Mouse (Mus musculus): Measurements from ENCODE around the gene Ctdspl. TPM values are rescaled to one million over a fixed set of nuclear protein-coding genes. Genes with fewer than 3 reads are reported as not detected.

Gene Ctdspl
- polyA plus RNA-seq, 2 experiments: 2.3 to 3.6 TPM

- no peak overlapping the region for H3K4me3 ChIP-seq (ENCODE audit: insufficient read depth in 1 of 2, low read depth in 2 of 2, low read length in 2 of 2)
- H3K9ac ChIP-seq (replicated peaks): no peak overlapping the region
- TF ChIP-seq EP300 (IDR thresholded peaks at IDR 0.05; ENCODE audit: low read depth) (no peak), CTCF (IDR thresholded peaks at IDR 0.05; ENCODE audit: low read depth) (no peak)
- no peaks in the 10 kb centered on the region for H3K9me3 ChIP-seq (ENCODE audit: control insufficient read depth, low read length)
- no peak for ATAC-seq (ENCODE audit: insufficient read depth)
- no peak overlapping the region for H3K27ac ChIP-seq
- peaks cover 3% of the 10 kb centered on the region for H3K27me3 ChIP-seq (ENCODE audit: control insufficient read depth, insufficient read depth, low read length)
- peaks cover 2 to 6% of the 10 kb centered on the region in 2 experiments; a peak in 3 of 4 replicates for H3K4me1 ChIP-seq (replicated peaks; ENCODE audit: control insufficient read depth in 2 of 2, insufficient read depth in 2 of 2, low read length in 1 of 2)
- WGBS (ENCODE audit: insufficient replicate concordance): 43% methylated on average over 9 of the region's 9 CpGs
- DNase-seq (ENCODE audit: low read depth in 3 of 3, low spot score in 3 of 3): no peak
- no peaks in the 10 kb centered on the region for H3K36me3 ChIP-seq (replicated peaks; ENCODE audit: control insufficient read depth, insufficient read depth, low read depth)
- H3K4me2 ChIP-seq (ENCODE audit: low read depth): no peak overlapping the region
Observed at GRCm38 (mm10) chr9:119053964-119054576, 127.8 kb downstream of the Ctdspl start.

GRCm38 (mm10) chr9:119055336-119055735, 129.1 kb downstream of the Ctdspl start:
- Histone ChIP-seq H3K9me3 (ENCODE audit: control insufficient read depth, low read length) (no peaks in the 10 kb centered on the region), H3K36me3 (replicated peaks; ENCODE audit: control insufficient read depth, insufficient read depth, low read depth) (no peaks in the 10 kb centered on the region), H3K27me3 (ENCODE audit: control insufficient read depth, insufficient read depth, low read length) (peaks cover 3% of the 10 kb centered on the region), H3K4me3 (ENCODE audit: insufficient read depth in 1 of 2, low read depth in 2 of 2, low read length in 2 of 2) (no peak overlapping the region), H3K27ac (no peak overlapping the region), H3K4me2 (ENCODE audit: low read depth) (no peak overlapping the region), H3K9ac (replicated peaks) (no peak overlapping the region), H3K4me1 (replicated peaks; ENCODE audit: control insufficient read depth in 2 of 2, insufficient read depth in 2 of 2, low read length in 1 of 2) (0 out of 4 replicates have a peak, but pooled peaks cover 0 to 2% of the 10 kb centered on the region in 2 experiments)
- TF ChIP-seq EP300 (IDR thresholded peaks at IDR 0.05; ENCODE audit: low read depth) (no peak), CTCF (IDR thresholded peaks at IDR 0.05; ENCODE audit: low read depth) (no peak)
- ATAC-seq (ENCODE audit: insufficient read depth) (no peak), DNase-seq (ENCODE audit: low read depth in 3 of 3, low spot score in 3 of 3) (no peak)
- WGBS (ENCODE audit: insufficient replicate concordance): 69% methylated on average over 4 of the region's 4 CpGs

- H3K27ac ChIP-seq: no peak overlapping the region
- no peaks in the 10 kb centered on the region for H3K4me1 ChIP-seq (replicated peaks; ENCODE audit: control insufficient read depth in 2 of 2, insufficient read depth in 2 of 2, low read length in 1 of 2)
- H3K4me3 ChIP-seq (ENCODE audit: insufficient read depth in 1 of 2, low read depth in 2 of 2, low read length in 2 of 2): no peak overlapping the region
- ATAC-seq (ENCODE audit: insufficient read depth): no peak
- H3K9me3 ChIP-seq (ENCODE audit: control insufficient read depth, low read length): no peaks in the 10 kb centered on the region
- no peak for DNase-seq (ENCODE audit: low read depth in 3 of 3, low spot score in 3 of 3)
- no peaks in the 10 kb centered on the region for H3K36me3 ChIP-seq (replicated peaks; ENCODE audit: control insufficient read depth, insufficient read depth, low read depth)
- no peak overlapping the region for H3K4me2 ChIP-seq (ENCODE audit: low read depth)
- no peak overlapping the region for H3K9ac ChIP-seq (replicated peaks)
- no peaks in the 10 kb centered on the region; the same call in 1 of the 2 replicates for H3K27me3 ChIP-seq (ENCODE audit: control insufficient read depth, insufficient read depth, low read length)
- TF ChIP-seq CTCF (IDR thresholded peaks at IDR 0.05; ENCODE audit: low read depth) (no peak), EP300 (IDR thresholded peaks at IDR 0.05; ENCODE audit: low read depth) (no peak)
- WGBS (ENCODE audit: insufficient replicate concordance): 64% methylated on average over 7 of the region's 7 CpGs
Observed at GRCm38 (mm10) chr9:119058245-119058644, 132.0 kb downstream of the Ctdspl start.

GRCm38 (mm10) chr9:119060701-119061100, 134.4 kb downstream of the Ctdspl start:
- Histone ChIP-seq H3K9me3 (ENCODE audit: control insufficient read depth, low read length) (no peaks in the 10 kb centered on the region), H3K4me2 (ENCODE audit: low read depth) (no peak overlapping the region), H3K9ac (replicated peaks) (no peak overlapping the region), H3K36me3 (replicated peaks; ENCODE audit: control insufficient read depth, insufficient read depth, low read depth) (no peaks in the 10 kb centered on the region), H3K4me3 (ENCODE audit: insufficient read depth in 1 of 2, low read depth in 2 of 2, low read length in 2 of 2) (no peak overlapping the region), H3K27me3 (ENCODE audit: control insufficient read depth, insufficient read depth, low read length) (no peaks in the 10 kb centered on the region), H3K4me1 (replicated peaks; ENCODE audit: control insufficient read depth in 2 of 2, insufficient read depth in 2 of 2, low read length in 1 of 2) (no peaks in the 10 kb centered on the region; a peak in 2 of 4 replicates), H3K27ac (no peak overlapping the region)
- DNase-seq (ENCODE audit: low read depth in 3 of 3, low spot score in 3 of 3): no peak
- ATAC-seq (ENCODE audit: insufficient read depth): no peak
- no peak for TF ChIP-seq CTCF (IDR thresholded peaks at IDR 0.05; ENCODE audit: low read depth)
- no peak for TF ChIP-seq EP300 (IDR thresholded peaks at IDR 0.05; ENCODE audit: low read depth)
- 65% methylated on average over 10 of the region's 10 CpGs for WGBS (ENCODE audit: insufficient replicate concordance)

- TF ChIP-seq EP300 (IDR thresholded peaks at IDR 0.05; ENCODE audit: low read depth) (no peak), CTCF (IDR thresholded peaks at IDR 0.05; ENCODE audit: low read depth) (no peak)
- H3K27ac ChIP-seq: no peak overlapping the region
- peak overlapping the region; percentile 28 for H3K4me2 ChIP-seq (ENCODE audit: low read depth)
- no peaks in the 10 kb centered on the region for H3K36me3 ChIP-seq (replicated peaks; ENCODE audit: control insufficient read depth, insufficient read depth, low read depth)
- 22% methylated on average over 19 of the region's 19 CpGs for WGBS (ENCODE audit: insufficient replicate concordance)
- no peak overlapping the region for H3K9ac ChIP-seq (replicated peaks)
- no peaks in the 10 kb centered on the region; a peak in 2 of 4 replicates for H3K4me1 ChIP-seq (replicated peaks; ENCODE audit: control insufficient read depth in 2 of 2, insufficient read depth in 2 of 2, low read length in 1 of 2)
- no peaks in the 10 kb centered on the region for H3K27me3 ChIP-seq (ENCODE audit: control insufficient read depth, insufficient read depth, low read length)
- DNase-seq (ENCODE audit: low read depth in 3 of 3, low spot score in 3 of 3) (no peak), ATAC-seq (ENCODE audit: insufficient read depth) (0 out of 2 replicates have a peak, but pooled peaks have one; percentile 10)
- 0 out of 4 replicates have a peak overlapping the region, but pooled peaks of 1 of the 2 experiments have one; percentile 4 for H3K4me3 ChIP-seq (ENCODE audit: insufficient read depth in 1 of 2, low read depth in 2 of 2, low read length in 2 of 2)
- H3K9me3 ChIP-seq (ENCODE audit: control insufficient read depth, low read length): no peaks in the 10 kb centered on the region
Observed at GRCm38 (mm10) chr9:119063036-119063644, 136.9 kb downstream of the Ctdspl start.
